Mouse (Mus musculus) cerebellum, adult 9-10 months (tissue): ENCODE measurements around the gene Dhrs4.

ENCODE experiments used
- DNase-seq: peaks from one replicate; pipeline ENCODE4 v3.0.0; 2022

Dhrs4 gene

GRCm38 (mm10) chr14:55490361-55491201 is 12.0 kb downstream of the Dhrs4 start, which contains the start of gene Carmil3:
Carmil3 (plus strand) TSS chr14:55490651.
- peak; percentile 90 for DNase-seq

DNA sequence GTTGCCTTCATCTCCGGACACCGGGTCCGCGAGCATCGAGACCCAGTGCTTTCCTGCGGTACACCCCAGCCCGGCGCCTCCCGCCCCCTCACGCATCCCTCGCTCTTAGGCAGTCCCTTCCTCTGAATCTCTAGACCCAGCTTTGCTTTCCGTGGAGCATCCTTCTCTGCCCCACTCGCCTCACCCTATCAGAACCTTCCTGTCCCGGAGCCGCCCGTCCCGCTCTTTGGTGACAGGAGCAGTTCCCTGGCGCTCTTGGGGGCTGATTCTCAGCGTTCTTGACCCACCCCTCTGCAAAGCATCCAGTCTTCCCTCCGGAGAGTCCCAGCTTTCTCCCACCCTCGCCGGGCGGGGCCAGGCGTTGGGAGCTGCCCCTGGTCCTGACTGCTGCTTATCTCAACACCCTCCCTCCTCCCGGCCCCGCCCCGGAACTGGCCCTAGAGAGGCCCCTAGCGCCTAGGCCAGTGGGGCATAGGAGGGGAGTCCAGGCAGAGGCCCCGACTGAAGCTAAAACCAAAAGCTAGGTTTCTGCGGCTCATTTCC is 12.8 kb downstream of the Dhrs4 start:
- DNase-seq = peak; percentile 81

GRCm38 (mm10) chr14:55492103-55492502 is 13.5 kb downstream of the Dhrs4 start:
- DNase-seq = peak; percentile 62

DNA sequence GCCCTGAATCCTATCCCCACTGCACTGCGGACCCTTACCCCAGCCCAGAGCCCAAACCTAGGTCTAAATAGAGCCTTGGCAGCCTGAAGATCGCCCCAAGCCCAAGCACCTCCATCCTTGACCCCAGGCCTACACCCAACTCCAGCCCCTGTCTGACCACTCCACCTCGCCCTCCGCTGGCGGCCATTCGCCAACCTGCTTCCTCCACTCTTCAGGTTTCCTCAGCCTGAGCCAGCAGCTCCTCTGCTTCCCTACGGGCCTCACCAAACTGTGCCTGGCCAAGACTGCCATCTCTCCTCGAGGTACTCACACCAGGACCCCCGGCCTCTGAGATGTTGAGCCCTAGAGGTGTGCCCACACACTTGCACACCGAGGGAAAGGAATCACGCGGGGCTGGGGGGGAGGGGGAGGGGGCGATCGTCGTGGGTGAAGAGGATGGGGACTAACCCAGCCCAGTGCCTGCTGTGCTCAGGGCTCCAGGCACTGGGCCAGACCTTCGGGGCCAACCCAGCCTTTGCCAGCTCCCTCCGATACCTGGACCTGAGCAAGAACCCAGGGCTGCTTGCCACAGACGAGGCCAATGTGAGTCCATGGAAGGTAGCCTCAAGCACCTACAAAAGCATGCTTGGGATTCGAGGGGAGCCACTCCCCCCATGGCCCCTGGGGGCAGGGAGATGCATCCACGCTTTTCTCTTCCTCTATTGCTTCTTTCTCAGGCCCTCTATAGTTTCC is 17.1 kb downstream of the Dhrs4 start:
- DNase-seq = peak; percentile 62

DNA sequence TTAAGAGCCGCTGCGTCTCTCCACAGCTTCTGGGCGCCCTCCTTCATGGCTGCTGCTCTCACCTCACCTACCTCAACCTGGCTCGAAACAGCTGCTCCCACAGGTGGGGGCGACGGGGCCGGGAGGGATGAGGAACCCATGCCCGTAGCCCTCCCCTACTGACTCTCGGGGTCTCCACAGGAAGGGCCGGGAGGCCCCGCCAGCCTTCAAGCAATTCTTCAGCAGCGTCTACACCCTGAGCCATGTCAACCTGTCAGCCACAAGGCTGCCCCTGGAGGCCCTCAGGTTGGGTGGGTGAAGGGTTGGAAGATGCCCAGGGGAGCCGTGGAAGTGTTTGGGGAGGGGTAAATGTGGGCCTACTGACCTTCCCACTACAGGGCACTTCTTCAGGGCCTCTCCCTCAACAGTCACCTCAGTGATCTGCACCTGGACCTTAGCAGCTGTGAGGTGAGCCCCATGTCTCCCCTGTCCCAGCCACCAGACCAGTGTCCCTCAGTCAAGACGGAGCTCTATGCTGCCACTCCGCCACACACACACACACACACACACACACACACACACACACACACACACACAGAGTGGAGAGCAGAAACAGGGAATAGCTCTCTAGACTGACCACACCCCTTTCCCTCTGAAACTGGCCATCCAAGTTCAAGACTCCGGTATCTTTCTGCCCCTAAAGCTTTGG is 18.3 kb downstream of the Dhrs4 start:
- no peak for DNase-seq

- peak; percentile 89 for DNase-seq
These were observed 18.9 kb downstream of the Dhrs4 start for GRCm38 (mm10) chr14:55497449-55497821.

DNA sequence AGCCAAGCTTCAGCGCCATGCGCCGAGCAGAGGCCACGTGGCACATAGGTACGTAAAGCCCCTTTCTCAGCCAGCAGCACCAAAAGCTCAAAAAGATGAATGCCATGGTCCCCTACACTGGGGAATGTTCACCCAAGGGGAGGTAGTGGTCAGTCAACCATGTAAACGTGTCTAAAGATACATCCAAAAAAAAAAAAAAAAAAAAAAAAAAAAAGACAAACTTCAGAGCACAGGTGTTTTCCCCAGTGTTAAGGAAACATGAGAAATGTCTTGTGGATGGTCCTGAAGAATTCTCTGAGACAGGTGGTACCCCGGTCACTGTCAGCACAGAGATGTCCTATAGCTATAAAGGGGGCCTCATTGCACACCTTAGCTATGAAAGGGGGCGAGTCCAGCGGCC is 27.1 kb downstream of the Dhrs4 start:
- DNase-seq = no peak

DNA sequence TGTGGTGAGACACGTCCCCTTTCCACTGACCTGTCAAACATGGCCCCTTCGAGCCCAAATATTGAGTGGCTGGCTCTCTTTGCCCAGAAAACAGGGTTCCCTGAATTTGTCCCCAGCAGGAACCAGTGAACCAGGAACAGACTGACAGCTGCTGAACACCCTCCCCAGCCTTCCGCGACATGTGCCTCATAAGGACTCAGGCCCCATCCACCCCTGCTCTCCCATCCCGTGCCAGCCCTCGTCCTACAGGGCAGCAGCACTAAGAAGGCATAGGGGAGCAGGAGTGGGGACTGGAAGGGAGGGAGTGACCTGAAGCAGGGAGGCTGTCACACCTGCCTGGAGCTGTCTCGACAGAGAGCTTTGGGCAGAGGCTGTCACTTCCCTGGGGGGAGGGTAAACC is 29.2 kb downstream of the Dhrs4 start:
- no peak for DNase-seq

DNA sequence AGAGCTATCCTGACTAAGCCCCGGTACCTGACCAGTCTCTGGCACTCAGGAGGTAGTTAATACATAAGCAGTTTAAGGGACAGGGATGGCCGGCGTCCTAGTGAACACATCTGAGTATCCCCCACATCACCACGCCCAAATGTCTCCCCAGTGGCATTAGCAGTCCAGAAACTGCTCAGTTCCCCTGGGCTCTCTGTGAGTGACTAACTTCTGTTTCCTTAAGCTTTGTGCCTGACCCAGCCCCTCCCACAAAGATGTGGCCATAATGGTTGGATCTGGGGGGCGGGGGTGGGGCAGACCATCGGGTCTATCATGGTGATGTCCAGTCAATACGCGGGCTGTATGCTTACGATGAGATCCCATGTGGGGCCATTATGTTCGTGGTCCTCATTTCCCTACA is 31.0 kb downstream of the Dhrs4 start:
- DNase-seq = no peak

DNA sequence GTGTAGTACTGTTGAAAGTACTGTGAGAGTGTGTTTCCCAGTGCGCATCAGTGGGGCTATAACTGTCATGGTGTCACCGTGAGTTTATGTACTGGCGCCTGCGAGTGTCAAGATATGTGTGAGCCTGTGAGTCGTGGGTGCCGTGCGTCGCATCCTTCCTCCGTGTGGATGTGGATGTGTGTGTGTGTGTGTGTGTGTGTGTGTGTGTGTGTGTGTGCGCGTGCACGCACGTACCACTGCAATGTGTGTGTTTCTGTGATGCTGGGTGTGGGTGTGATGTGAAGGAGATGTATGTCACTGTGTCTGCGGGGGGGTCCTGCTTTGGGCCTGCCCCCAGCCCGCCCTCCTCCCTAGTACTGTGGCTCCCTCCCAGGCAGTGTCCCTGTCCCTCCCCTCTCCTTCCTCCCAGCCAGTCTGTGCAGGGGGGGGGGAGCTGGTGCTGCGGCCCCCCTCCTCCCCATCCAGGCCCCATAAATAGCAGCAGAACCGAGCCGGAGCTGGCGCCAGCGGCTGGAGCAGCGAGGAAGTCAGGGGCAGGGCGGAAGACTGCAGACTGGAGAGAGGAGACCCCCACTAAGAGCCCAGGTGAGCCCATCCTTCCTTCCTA is 31.7 kb downstream of the Dhrs4 start, which contains the start of gene Cpne6:
Gene Cpne6 (plus strand): TSS at position 321 of the 607 bp plus-strand sequence.
- DNase-seq = no peak

- no peak for DNase-seq
These were observed 32.5 kb downstream of the Dhrs4 start for GRCm38 (mm10) chr14:55511037-55511436.

GRCm38 (mm10) chr14:55513927-55514326 is 35.4 kb downstream of the Dhrs4 start:
- DNase-seq = no peak

DNA sequence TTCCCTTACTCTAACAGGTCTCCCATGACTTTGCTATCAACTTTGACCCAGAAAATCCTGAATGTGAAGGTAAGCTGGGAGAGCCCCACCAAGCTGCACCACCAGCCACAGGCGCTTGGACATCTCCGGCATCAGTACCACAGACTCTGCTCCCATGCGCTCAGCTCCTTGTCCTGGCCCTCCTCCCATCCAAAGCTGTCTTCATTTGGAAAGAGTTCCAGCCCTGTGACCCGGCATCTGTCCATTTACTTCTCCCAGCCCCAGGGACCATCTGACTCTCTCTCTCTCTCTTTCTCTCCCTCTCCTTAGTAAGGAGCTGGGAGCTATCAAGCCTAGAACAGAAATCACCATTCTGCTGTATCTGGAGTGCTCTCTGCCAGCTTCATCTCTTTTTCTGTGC is 37.3 kb downstream of the Dhrs4 start:
- no peak for DNase-seq

DNA sequence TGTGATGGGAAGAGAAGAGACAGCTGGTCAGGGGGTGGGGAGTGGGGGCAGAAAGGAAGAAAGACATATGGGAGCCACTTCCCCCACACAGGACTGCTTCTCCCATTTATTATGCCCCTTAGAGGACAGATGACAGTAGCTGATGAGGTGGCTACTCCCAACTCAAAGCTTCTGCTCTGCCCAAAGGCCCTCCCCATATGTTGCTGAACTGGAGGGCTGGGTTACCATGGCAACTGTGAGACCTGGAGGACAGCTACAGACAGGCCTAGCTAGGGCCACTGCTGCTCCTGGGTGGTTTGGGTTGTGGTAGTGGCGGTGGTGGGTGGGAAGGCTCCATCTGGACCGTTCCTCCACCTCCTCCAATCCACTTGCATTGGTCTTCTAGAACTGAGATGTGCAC is 40.3 kb downstream of the Dhrs4 start:
- DNase-seq = no peak

DNA sequence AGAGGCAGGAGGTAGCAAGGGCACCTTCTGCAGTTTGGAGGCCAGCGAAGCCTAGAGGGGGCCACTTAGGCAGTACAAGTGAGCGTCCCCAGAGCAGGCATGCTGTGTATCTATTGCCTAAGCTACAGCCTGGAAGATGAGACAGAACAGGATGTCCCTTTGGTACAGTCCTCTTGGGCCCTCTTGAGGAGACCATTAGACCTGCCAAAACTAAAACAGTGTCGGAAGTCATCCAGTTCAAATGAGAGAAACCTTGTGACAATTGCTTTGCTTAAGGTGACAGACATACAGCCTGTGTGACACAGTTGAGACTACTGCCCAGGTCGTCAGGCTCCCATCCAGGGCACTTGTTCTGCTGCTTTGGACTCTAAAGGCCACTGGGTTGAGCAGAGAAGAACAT is 41.0 kb downstream of the Dhrs4 start:
- DNase-seq = no peak

- DNase-seq = peak; percentile 76
These were observed 42.1 kb downstream of the Dhrs4 start for GRCm38 (mm10) chr14:55520451-55521361.

GRCm38 (mm10) chr14:55524062-55524461 is 45.5 kb downstream of the Dhrs4 start:
- no peak for DNase-seq

DNA sequence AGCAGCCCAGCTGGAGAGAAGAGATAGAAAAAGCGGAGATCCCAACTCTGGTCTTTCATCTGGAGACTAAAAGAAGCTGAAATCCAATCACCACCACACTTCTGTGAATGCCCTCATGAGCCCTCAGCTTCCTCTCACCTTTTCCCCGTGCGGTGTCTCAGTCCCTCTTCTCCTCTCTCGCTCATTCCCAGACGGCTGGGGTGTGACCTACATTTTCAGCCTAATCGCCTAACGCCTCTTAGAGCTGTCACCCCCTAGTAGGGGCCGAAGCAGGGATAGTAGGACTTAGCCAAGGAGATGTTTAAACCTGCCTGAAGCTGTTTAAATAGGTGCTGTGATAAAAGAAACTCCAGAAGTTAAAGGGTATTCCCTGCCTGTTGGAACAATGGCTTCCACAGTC is 46.2 kb downstream of the Dhrs4 start, which contains the start of gene Nrl:
Gene Nrl (minus strand): TSS at position 197 of the 400 bp plus-strand sequence.
- no peak for DNase-seq

DNA sequence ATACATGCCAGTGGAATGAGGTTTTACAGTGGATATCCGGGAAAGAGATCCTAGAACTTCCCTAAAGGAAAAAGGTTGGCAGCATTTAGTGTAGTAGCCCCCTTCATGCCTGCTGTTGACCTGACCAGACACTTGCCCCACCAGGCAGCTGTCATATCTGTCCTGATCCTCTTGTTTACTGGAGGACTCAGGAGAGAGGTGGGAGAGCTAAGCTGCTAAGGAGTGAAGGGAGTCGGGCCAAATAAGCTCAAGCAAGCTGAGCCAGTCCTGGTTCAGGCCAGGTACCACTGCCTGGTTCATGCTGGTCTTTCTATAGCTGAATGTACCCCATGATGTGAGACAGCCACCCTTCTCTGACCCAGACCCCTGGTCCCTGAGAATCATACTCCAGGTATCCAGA is 48.1 kb downstream of the Dhrs4 start:
- no peak for DNase-seq

- peak; percentile 48 for DNase-seq
These were observed 49.4 kb downstream of the Dhrs4 start for GRCm38 (mm10) chr14:55527940-55528339.

DNA sequence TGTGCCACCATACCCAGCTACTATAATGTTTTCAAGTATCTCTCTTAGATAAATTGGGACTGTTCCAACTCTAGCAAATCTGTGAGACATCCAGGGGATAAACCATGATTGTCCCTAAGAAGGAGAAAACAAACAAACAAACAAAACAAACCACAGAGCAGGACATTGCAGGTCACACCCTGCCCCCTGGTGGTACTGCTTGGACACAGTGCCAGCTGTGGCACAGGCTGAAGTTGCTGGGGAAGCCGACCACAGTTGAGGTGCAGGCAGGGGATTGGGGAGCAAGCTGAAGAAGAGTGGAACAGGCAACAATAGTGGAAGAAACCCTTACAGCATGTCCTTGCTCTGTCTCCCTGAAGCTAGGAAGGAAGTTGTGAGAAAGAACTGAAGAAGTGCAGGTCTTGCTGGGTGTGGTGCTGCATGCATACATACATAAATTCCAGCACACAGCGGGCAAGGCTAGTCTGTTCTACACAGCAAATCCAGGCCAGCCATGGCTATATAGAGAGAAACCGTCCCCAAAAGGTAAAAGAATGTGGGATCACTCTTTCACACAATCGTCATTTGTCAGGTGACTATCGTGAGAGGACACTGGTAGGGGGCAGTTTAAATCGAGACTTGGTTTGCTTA is 57.7 kb downstream of the Dhrs4 start:
- DNase-seq = no peak
